Comparison of ENCODE assay signal across 9 mouse cellular contexts in genomic region chr10:127047954-127048353, GRCm38 (mm10). TPM values are rescaled to one million over a fixed set of nuclear protein-coding genes. Genes with fewer than 3 reads are reported as not detected.
DNase-seq lines count a peak whose midpoint lies in the region; ATAC-seq and TF ChIP-seq lines count a peak whose summit lies in the region.
"Had no signal": no experiment of that assay in that cellular context is flagged by ENCODE, and none has a peak within 500 bp of the region (broad histone marks: within the 10 kb centered on the region; RNA-seq: fewer than 3 reads in every experiment).

TSS of gene Cyp27b1 (plus strand) at chr10:127048250.

- peak; percentile 31; the same call in 1 of the 2 replicates for ATAC-seq in kidney, postnatal 0 days (replicated peaks; ENCODE audit: low FRiP score, low read depth)
- no peak for ATAC-seq in embryonic facial prominence, embryonic 13.5 days (ENCODE audit: insufficient number of reproducible peaks, insufficient read depth, low FRiP score, low TSS enrichment, low read depth)
- ATAC-seq in liver, embryonic 12.5 days, result no peak

- 0 out of 2 replicates have a peak, but pooled peaks cover 4% of the 10 kb centered on the region for H3K36me3 ChIP-seq in kidney, postnatal 0 days (ENCODE audit: insufficient read depth, low read length)
- peaks cover 0 to 5% of the 10 kb centered on the region in 2 experiments; a peak in 2 of 4 replicates for H3K36me3 ChIP-seq in MEL (ENCODE audit: control insufficient read depth in 1 of 2, insufficient read depth in 2 of 2, low read length in 2 of 2)
- H3K36me3 ChIP-seq in embryonic facial prominence, embryonic 13.5 days, result peaks cover 35% of the 10 kb centered on the region
- H3K36me3 ChIP-seq in liver, embryonic 12.5 days, result peaks cover 26% of the 10 kb centered on the region

- WGBS in kidney, postnatal 0 days, result 24% methylated on average over 5 of the region's 5 CpGs
- WGBS in embryonic facial prominence, embryonic 13.5 days, result 20% methylated on average over 5 of the region's 5 CpGs
- WGBS in liver, embryonic 12.5 days (ENCODE audit: insufficient replicate concordance), result 18% methylated on average over 5 of the region's 5 CpGs

- no peak for TF ChIP-seq RAD21 in MEL (IDR thresholded peaks at IDR 0.05; ENCODE audit: low read depth, low read length)

- peak within 1 kb of the TSS; percentile 54 for H3K9ac ChIP-seq in kidney, postnatal 0 days (ENCODE audit: low read depth, low read length)
- H3K9ac ChIP-seq in MEL (ENCODE audit: control insufficient read depth, low read depth, low read length, poor library complexity, severe bottlenecking), result no peak within 1 kb of the TSS
- H3K9ac ChIP-seq in embryonic facial prominence, embryonic 13.5 days, result peak within 1 kb of the TSS; percentile 11; the same call in 1 of the 2 replicates
- H3K9ac ChIP-seq in liver, embryonic 12.5 days, result no peak within 1 kb of the TSS

- no peak for TF ChIP-seq EP300 in MEL (IDR thresholded peaks at IDR 0.05; ENCODE audit: low read depth in 1 of 2, low read length in 2 of 2)

- peaks cover 16% of the 10 kb centered on the region for H3K4me1 ChIP-seq in kidney, postnatal 0 days (replicated peaks; ENCODE audit: insufficient read depth, low read length)
- H3K4me1 ChIP-seq in MEL (ENCODE audit: control insufficient read depth in 1 of 2, insufficient read depth in 2 of 2, low read length in 2 of 2), result peaks cover 2 to 5% of the 10 kb centered on the region in 2 experiments
- H3K4me1 ChIP-seq in embryonic facial prominence, embryonic 13.5 days, result peaks cover 15% of the 10 kb centered on the region
- H3K4me1 ChIP-seq in liver, embryonic 12.5 days, result peaks cover 18% of the 10 kb centered on the region

- peaks cover 24% of the 10 kb centered on the region for H3K27me3 ChIP-seq in kidney, postnatal 0 days (ENCODE audit: insufficient read depth, low read length)
- no peaks in the 10 kb centered on the region for H3K27me3 ChIP-seq in MEL (ENCODE audit: control insufficient read depth in 1 of 2, insufficient read depth in 2 of 2, low read length in 2 of 2)
- peaks cover 58% of the 10 kb centered on the region for H3K27me3 ChIP-seq in embryonic facial prominence, embryonic 13.5 days
- H3K27me3 ChIP-seq in liver, embryonic 12.5 days (replicated peaks), result peaks cover 59% of the 10 kb centered on the region

- H3K9me3 ChIP-seq in kidney, postnatal 0 days (replicated peaks; ENCODE audit: low read length), result no peaks in the 10 kb centered on the region
- H3K9me3 ChIP-seq in MEL (replicated peaks; ENCODE audit: insufficient read depth, low read length), result no peaks in the 10 kb centered on the region
- H3K9me3 ChIP-seq in embryonic facial prominence, embryonic 13.5 days, result no peaks in the 10 kb centered on the region
- H3K9me3 ChIP-seq in liver, embryonic 12.5 days (replicated peaks), result no peaks in the 10 kb centered on the region

- peak within 1 kb of the TSS; percentile 48 for H3K4me2 ChIP-seq in kidney, postnatal 0 days (ENCODE audit: low read length)
- peak within 1 kb of the TSS; percentile 35 for H3K4me2 ChIP-seq in embryonic facial prominence, embryonic 13.5 days
- peak within 1 kb of the TSS; percentile 33 for H3K4me2 ChIP-seq in liver, embryonic 12.5 days

- intact Hi-C loops in left cerebral cortex, adult 2 months (cut with DNase I), result no loop called here

- H3K4me3 ChIP-seq in kidney, postnatal 0 days (replicated peaks; ENCODE audit: low read depth, low read length), result peak within 1 kb of the TSS; percentile 24
- no peak within 1 kb of the TSS for H3K4me3 ChIP-seq in MEL (ENCODE audit: control insufficient read depth in 1 of 2, insufficient read depth in 1 of 2, low read depth in 2 of 2, low read length in 2 of 2)
- peak within 1 kb of the TSS; percentile 16 for H3K4me3 ChIP-seq in embryonic facial prominence, embryonic 13.5 days
- H3K4me3 ChIP-seq in liver, embryonic 12.5 days, result no peak within 1 kb of the TSS
- H3K4me3 ChIP-seq in left cerebral cortex, adult 2 months, result no peak within 1 kb of the TSS

- TF ChIP-seq POLR2A in MEL (IDR thresholded peaks at IDR 0.05; ENCODE audit: control insufficient read depth in 1 of 2, insufficient read depth in 1 of 2, low read depth in 1 of 2, low read length in 2 of 2, poor library complexity in 1 of 2), result no peak

- H3K27ac ChIP-seq in kidney, postnatal 0 days, result 0 out of 2 replicates have a peak within 1 kb of the TSS, but pooled peaks have one; percentile 37
- H3K27ac ChIP-seq in MEL (ENCODE audit: control insufficient read depth, low read depth, low read length), result no peak within 1 kb of the TSS
- H3K27ac ChIP-seq in embryonic facial prominence, embryonic 13.5 days, result no peak within 1 kb of the TSS
- no peak within 1 kb of the TSS for H3K27ac ChIP-seq in liver, embryonic 12.5 days
- H3K27ac ChIP-seq in left cerebral cortex, adult 2 months, result no peak within 1 kb of the TSS

- TF ChIP-seq CTCF in kidney, postnatal 0 days (IDR thresholded peaks at IDR 0.05; ENCODE audit: low read depth), result no peak
- TF ChIP-seq CTCF in MEL (IDR thresholded peaks at IDR 0.05 in 2 of 3, conservative IDR thresholded peaks at IDR 0.05 in 1 of 3; ENCODE audit: control insufficient read depth in 1 of 3, insufficient read depth in 1 of 3, low read depth in 2 of 3, low read length in 3 of 3, poor library complexity in 1 of 3, severe bottlenecking in 1 of 3), result no peak
- no peak for TF ChIP-seq CTCF in left cerebral cortex, adult 2 months (IDR thresholded peaks at IDR 0.05)

- no peaks in the 10 kb centered on the region for H3K79me2 ChIP-seq in MEL (ENCODE audit: control insufficient read depth, insufficient read depth, low read length, poor library complexity)

- no peak for DNase-seq in kidney, postnatal 0 days (ENCODE audit: low spot score)
- no peak for DNase-seq in kidney, adult 11 months
- DNase-seq in MEL (ENCODE audit: low read depth, low spot score), result no peak
- DNase-seq in left cerebral cortex, adult 2 months (ENCODE audit: extremely low spot score in 1 of 2, low spot score in 2 of 2), result no peak
- no peak for DNase-seq in thymus, adult 18-20 months
- DNase-seq: thymus, postnatal 4 days had no signal

TF ChIP-seq in MEL, 35 proteins besides CTCF, POLR2A, EP300 and RAD21:
- no peak for TF ChIP-seq ETS1 (IDR thresholded peaks at IDR 0.05; ENCODE audit: low read depth, low read length)
- TF ChIP-seq ZMIZ1 (IDR thresholded peaks at IDR 0.05; ENCODE audit: low read depth, low read length), result no peak
- 0 out of 2 replicates have a peak, but pooled peaks have one; percentile 32 for TF ChIP-seq POLR2AphosphoS2 (IDR thresholded peaks at IDR 0.05; ENCODE audit: low read length)
- TF ChIP-seq ELF1 (IDR thresholded peaks at IDR 0.05; ENCODE audit: low read depth, low read length), result no peak

RNA-seq across cellular contexts. Expression of gene Cyp27b1, which starts in this region (rescaled TPM):
- polyA plus RNA-seq in kidney, postnatal 0 days (2015; fragmentation: Nextera tagmentation; extraction: Ambion mirVana), result 38.9 and 58.0 TPM in 2 replicates
- 0.23 TPM in 2 replicates for total RNA-seq in MEL (2012; rRNA removed)
- polyA plus RNA-seq in MEL (2012; ENCODE audit: insufficient read depth in 1 of 2, insufficient read length in 2 of 2, low read depth in 1 of 2, low replicate concordance in 2 of 2, missing spikeins in 1 of 2), result under 1 TPM in 1 of 2 experiments, not detected in 1; 0.93 TPM
- polyA plus RNA-seq in embryonic facial prominence, embryonic 13.5 days (2015; fragmentation: Nextera tagmentation; extraction: Ambion mirVana), result 0.08 and 0.11 TPM in 2 replicates
- 0.05 and 0.10 TPM in 2 replicates for polyA plus RNA-seq in liver, embryonic 12.5 days (2016; fragmentation: Nextera tagmentation; extraction: Ambion mirVana)
- total RNA-seq in left cerebral cortex, adult 2 months (2021), result under 1 TPM; 0.36 to 0.77 TPM
- polyA plus RNA-seq: embryonic facial prominence, embryonic 11.5 days had no signal

Comparison
In these comparisons a context has a peak if more than half of its experiments do, and no peak if none do; other contexts are left out.
1. RNA of gene Cyp27b1 (polyA plus RNA-seq): 38.9 to 58.0 TPM in kidney, postnatal 0 days; 0.93 TPM in MEL, 0.05 to 0.10 TPM in liver, embryonic 12.5 days and 0.08 to 0.11 TPM in embryonic facial prominence, embryonic 13.5 days; every median in the first group is over 10 times any median in the second.
2. H3K4me3 ChIP-seq: peak in kidney, postnatal 0 days (single experiment) and embryonic facial prominence, embryonic 13.5 days (single experiment); none in MEL (0 of 2), liver, embryonic 12.5 days (single experiment) and left cerebral cortex, adult 2 months (single experiment).
3. H3K9ac ChIP-seq: peak in kidney, postnatal 0 days (single experiment) and embryonic facial prominence, embryonic 13.5 days (single experiment); none in MEL (single experiment) and liver, embryonic 12.5 days (single experiment).
4. Peak in every context shown above with its lines, with median percentiles within 50 percentile points of each other: H3K4me2 ChIP-seq.